Mouse (Mus musculus) thymus, postnatal 0 days (tissue): ENCODE data around the gene Igsf10. TPM values are rescaled to one million over a fixed set of nuclear protein-coding genes. Genes with fewer than 3 reads are reported as not detected.
"Not testable (repeated sequence)": the region's sequence is repeated elsewhere in the genome, so short reads cannot be mapped to it uniquely, and the experiment has no call there.

ENCODE experiments used
- DNase-seq: peaks from one replicate; pipeline ENCODE4 v3.0.0-alpha.2; 2015; ENCODE audit warnings: low spot score
- polyA plus RNA-seq: library from polyadenylated mRNA; unstranded; fragments of >200 nt; fragmentation: Nextera tagmentation; extraction: Ambion mirVana; gene quantifications from 2 replicates; pipeline ENCODE4 v1.2.1, GENCODE M21; 2015

Igsf10 gene
- polyA plus RNA-seq, result 1.1 and 1.3 TPM in 2 replicates

GRCm38 (mm10) chr3:59344065-59344905 lies at the start of gene Igsf10:
Gene Igsf10, minus strand, starts transcription at chr3:59344394.
- DNase-seq, result peak; percentile 20

GRCm38 (mm10) chr3:59385553-59385952 lies 41.4 kb upstream of the Igsf10 start:
- DNase-seq, result no peak

- no peak for DNase-seq
Observed at GRCm38 (mm10) chr3:59385000-59385399, 40.8 kb upstream of the Igsf10 start.

- no peak for DNase-seq
Observed at GRCm38 (mm10) chr3:59384321-59384720, 40.1 kb upstream of the Igsf10 start.

- DNase-seq, result not testable (repeated sequence)
Observed at GRCm38 (mm10) chr3:59378791-59379190, 34.6 kb upstream of the Igsf10 start.

- no peak for DNase-seq
Observed at GRCm38 (mm10) chr3:59361895-59362294, 17.7 kb upstream of the Igsf10 start.

GRCm38 (mm10) chr3:59360102-59360501 lies 15.9 kb upstream of the Igsf10 start:
- DNase-seq, result no peak

- DNase-seq, result no peak
Observed at GRCm38 (mm10) chr3:59354156-59354555, 10.0 kb upstream of the Igsf10 start.

GRCm38 (mm10) chr3:59351768-59352167 lies 7.6 kb upstream of the Igsf10 start:
- DNase-seq, result no peak

- no peak for DNase-seq
Observed at GRCm38 (mm10) chr3:59343026-59343425, 1.2 kb downstream of the Igsf10 start.

GRCm38 (mm10) chr3:59341647-59342427 lies 2.4 kb downstream of the Igsf10 start:
- DNase-seq, result no peak

- DNase-seq, result no peak
Observed at GRCm38 (mm10) chr3:59328526-59328925, 15.7 kb downstream of the Igsf10 start.

- peak; percentile 75 for DNase-seq
Observed at GRCm38 (mm10) chr3:59321278-59321876, 22.8 kb downstream of the Igsf10 start.

GRCm38 (mm10) chr3:59316077-59316476 lies 28.1 kb downstream of the Igsf10 start:
- DNase-seq, result no peak

- no peak for DNase-seq
Observed at GRCm38 (mm10) chr3:59312610-59313009, 31.6 kb downstream of the Igsf10 start.

- no peak for DNase-seq
Observed at GRCm38 (mm10) chr3:59305518-59305917, 38.7 kb downstream of the Igsf10 start.

- no peak for DNase-seq
Observed at GRCm38 (mm10) chr3:59304944-59305343, 39.2 kb downstream of the Igsf10 start.

- DNase-seq, result no peak
Observed at GRCm38 (mm10) chr3:59297653-59298052, 46.5 kb downstream of the Igsf10 start.

- no peak for DNase-seq
Observed at GRCm38 (mm10) chr3:59296563-59297130, 47.5 kb downstream of the Igsf10 start.

GRCm38 (mm10) chr3:59295699-59296562 lies 48.3 kb downstream of the Igsf10 start:
- DNase-seq, result no peak
